Mouse (Mus musculus) embryonic fibroblast, embryonic 13.5 days (primary cell): ENCODE results near the gene Gm49486.

Experiments used
- CTCF ChIP-seq: IDR thresholded peaks from 2 replicates; pipeline ENCODE4 v1.5.1; 2011; ENCODE audit warnings: mild to moderate bottlenecking, control low read depth, low read length, moderate library complexity, borderline replicate concordance; ENCODE audit not compliant: insufficient read depth
- POLR2A ChIP-seq: IDR thresholded peaks from 2 replicates; pipeline ENCODE4 v1.6.1; 2011; ENCODE audit warnings: low read depth, mild to moderate bottlenecking, control low read depth, low read length, moderate library complexity

DNA sequence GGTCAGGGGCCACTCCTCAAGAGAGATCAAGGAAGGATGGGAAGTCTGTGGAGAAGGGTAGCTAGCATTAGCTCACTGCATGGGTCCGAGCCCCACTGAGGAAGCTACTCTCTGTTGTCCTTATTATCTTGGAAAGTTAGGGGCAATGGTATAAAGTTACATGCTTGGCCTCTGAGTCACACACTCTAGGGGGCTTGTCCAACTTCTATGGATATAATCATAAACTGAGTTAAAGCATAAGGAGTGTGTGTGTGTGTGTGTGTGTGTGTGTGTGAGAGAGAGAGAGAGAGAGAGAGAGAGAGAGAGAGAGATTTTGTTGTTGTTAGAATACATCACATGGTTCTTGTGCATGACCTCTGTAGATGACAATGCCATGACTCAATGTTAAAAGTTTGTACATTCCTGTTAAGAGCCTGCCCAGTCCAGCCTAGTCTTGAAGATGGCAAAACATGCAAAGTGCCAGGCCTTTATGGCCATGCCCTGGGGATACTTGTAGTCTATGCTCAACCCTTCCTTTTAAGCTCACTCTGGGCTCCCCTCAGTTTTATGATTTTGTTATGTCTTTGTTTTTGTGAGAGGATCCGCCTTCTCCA, 70.5 kb downstream of the Gm49486 start:
- TF ChIP-seq CTCF (no peak), POLR2A (no peak)
